Mouse (Mus musculus) common myeloid progenitor, adult 5-6 weeks (primary cell): ENCODE data around the gene B3gnt3. TPM values are rescaled to one million over a fixed set of nuclear protein-coding genes. Genes with fewer than 3 reads are reported as not detected.

Experiments
- ATAC-seq: replicated peaks from 2 replicates; pipeline ENCODE4 v1.8.0; 2016; ENCODE audit warnings: low read depth, mild to moderate bottlenecking, moderate TSS enrichment, inconsistent platforms; ENCODE audit not compliant: poor library complexity, severe bottlenecking
- total RNA-seq: library from RNA; stranded (forward); fragments of 200-1000, 187-1606 nt; gene quantifications from 2 replicates; pipeline ENCODE4 v1.2.3, GENCODE M21; 2017

The B3gnt3 gene
- total RNA-seq, 1 experiment from 2014 or later, result 0.23 TPM

GRCm38 (mm10) chr8:71659751-71660150 lies 41.8 kb downstream of the B3gnt3 start:
- no peak for ATAC-seq

DNA sequence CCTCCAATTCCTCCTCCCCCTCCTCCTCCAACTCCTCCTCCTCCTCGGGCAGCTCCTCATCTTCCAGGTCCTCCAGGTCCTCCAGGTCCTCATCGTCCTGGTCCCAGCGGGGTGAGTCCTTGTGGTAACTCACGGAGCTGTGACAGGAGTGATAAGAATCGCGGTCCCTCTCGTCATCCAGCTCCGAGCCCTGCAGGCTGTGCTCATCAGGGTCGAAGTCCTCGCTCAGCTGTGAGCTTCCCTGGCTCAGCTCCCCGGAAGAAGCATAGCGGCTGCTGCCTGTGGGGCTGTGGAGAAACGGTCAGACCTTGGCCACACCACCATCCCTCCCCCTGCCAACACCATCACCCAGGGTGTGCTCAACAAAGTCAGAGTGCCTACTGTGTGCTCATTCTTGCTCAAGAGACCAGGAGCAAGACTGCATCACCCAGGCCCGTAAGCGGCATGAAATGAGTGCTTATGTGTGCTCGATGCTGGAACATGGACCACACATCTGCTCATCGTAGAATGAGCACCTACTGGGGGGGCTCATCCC lies 43.0 kb downstream of the B3gnt3 start:
- ATAC-seq, result 0 out of 2 replicates have a peak, but pooled peaks have one; percentile 12

DNA sequence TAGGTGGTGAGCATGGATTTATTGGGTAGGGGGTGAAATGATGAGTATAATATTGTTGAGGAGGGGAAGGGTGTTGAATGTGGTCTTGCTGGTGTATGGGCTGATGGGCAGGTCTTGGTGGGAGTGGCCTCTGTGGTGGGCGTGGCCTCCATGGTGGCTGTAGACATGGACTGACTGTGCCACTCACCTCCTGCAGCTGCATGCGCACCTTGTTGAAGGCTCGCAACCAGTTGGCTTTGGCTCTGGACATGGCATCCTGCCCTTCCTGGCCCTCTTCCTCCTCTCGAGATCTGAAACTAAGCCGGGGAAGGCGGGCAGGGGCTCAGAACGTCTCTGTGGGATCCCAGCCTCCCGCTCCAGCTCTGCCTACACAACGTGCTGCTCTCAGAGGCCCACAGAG lies 43.8 kb downstream of the B3gnt3 start:
- no peak for ATAC-seq

DNA sequence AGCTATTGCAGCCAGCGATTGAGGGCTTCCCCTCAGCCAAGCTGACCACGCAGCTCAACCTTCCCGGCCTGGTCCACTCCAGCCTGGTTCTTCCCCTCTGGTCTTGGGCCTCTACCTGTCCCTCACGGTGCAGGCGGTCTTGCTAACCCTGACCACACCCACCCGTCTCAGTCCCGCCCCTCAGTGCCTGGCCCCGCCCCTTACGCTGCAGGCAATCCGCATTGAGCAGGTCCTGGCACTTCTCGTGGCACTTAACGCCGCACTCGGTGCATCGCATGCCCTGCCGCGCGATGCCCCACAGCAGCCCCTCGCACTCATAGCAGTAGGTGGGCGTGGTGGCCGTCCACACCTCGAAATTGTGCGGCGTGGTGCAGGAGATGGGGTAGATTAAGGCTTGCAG lies 47.0 kb downstream of the B3gnt3 start:
- ATAC-seq, result peak; percentile 70

GRCm38 (mm10) chr8:71645510-71645909 lies 56.1 kb downstream of the B3gnt3 start:
- no peak for ATAC-seq

Other genes with a start within 250 kb of the B3gnt3 start
- 6.5 and 13.3 TPM in 2 replicates for gene Abhd8, start 238.1 kb downstream of the B3gnt3 start, total RNA-seq
- 79.0 and 80.0 TPM in 2 replicates for gene Mrpl34, start 236.8 kb downstream of the B3gnt3 start, total RNA-seq
- 9.6 and 17.6 TPM in 2 replicates for gene Dda1, start 232.6 kb downstream of the B3gnt3 start, total RNA-seq
- gene Ano8, start 215.8 kb downstream of the B3gnt3 start, total RNA-seq, result 5.4 and 6.6 TPM in 2 replicates
- gene Gtpbp3, start 213.7 kb downstream of the B3gnt3 start, total RNA-seq, result 22.6 and 22.7 TPM in 2 replicates
- gene Plvap, start 190.0 kb downstream of the B3gnt3 start, total RNA-seq, result 3.0 and 3.6 TPM in 2 replicates
- gene Ccdc194, start 176.1 kb downstream of the B3gnt3 start, total RNA-seq, result not detected in 2 replicates
- gene Bst2, start 164.3 kb downstream of the B3gnt3 start, total RNA-seq, result 35.4 and 49.8 TPM in 2 replicates
- 84.7 and 86.2 TPM in 2 replicates for gene Mvb12a, start 158.9 kb downstream of the B3gnt3 start, total RNA-seq
- not detected in 2 replicates for gene Tmem221, start 142.9 kb downstream of the B3gnt3 start, total RNA-seq
- not detected in 2 replicates for gene Nxnl1, start 135.2 kb downstream of the B3gnt3 start, total RNA-seq
- 6.8 and 9.5 TPM in 2 replicates for gene Slc27a1, start 132.9 kb downstream of the B3gnt3 start, total RNA-seq
- 116 and 131 TPM in 2 replicates for gene Pgls, start 109.6 kb downstream of the B3gnt3 start, total RNA-seq
- gene Fam129c, start 104.1 kb downstream of the B3gnt3 start, total RNA-seq, result 0.97 and 2.3 TPM in 2 replicates
- 64.6 and 75.2 TPM in 2 replicates for gene Colgalt1, start 90.8 kb downstream of the B3gnt3 start, total RNA-seq
- 0.46 and 11.3 TPM in 2 replicates for gene Unc13a, start 30.0 kb downstream of the B3gnt3 start, total RNA-seq
- 9.4 and 14.1 TPM in 2 replicates for gene Jak3, start 25.5 kb downstream of the B3gnt3 start, total RNA-seq
- gene Insl3, start 12.6 kb downstream of the B3gnt3 start, total RNA-seq, result 3.4 and 3.5 TPM in 2 replicates
- 64.3 and 91.5 TPM in 2 replicates for gene Fcho1, start 23.9 kb upstream of the B3gnt3 start, total RNA-seq
- 7.5 and 8.8 TPM in 2 replicates for gene Zfp709, start 180.2 kb upstream of the B3gnt3 start, total RNA-seq
- 8.7 and 8.8 TPM in 2 replicates for gene Zfp882, start 206.8 kb upstream of the B3gnt3 start, total RNA-seq
- 12.7 and 13.5 TPM in 2 replicates for gene Zfp617, start 206.8 kb upstream of the B3gnt3 start, total RNA-seq
- gene Zfp961, start 249.2 kb upstream of the B3gnt3 start, total RNA-seq, result 21.8 and 35.5 TPM in 2 replicates